Mouse (Mus musculus) adrenal gland, postnatal 14 days (tissue): ENCODE data around the gene Grm8. TPM values are rescaled to one million over a fixed set of nuclear protein-coding genes. Genes with fewer than 3 reads are reported as not detected.

ENCODE experiments used
- microRNA-seq, 2 experiments: library from miRNA; unstranded; fragments of <30 nt; microRNA quantifications; one replicate each; pipeline ENCODE4 v1.2.0; 2021
- total RNA-seq: library from RNA; stranded (reverse); gene quantifications from 2 replicates; pipeline ENCODE4 v1.2.3, GENCODE M21; 2021

The Grm8 gene
- total RNA-seq, 1 experiment from 2014 or later = 0.70 TPM

Small RNA genes within 50 kb of the gene (microRNA-seq; reads per million reads assigned to microRNA genes)
- 15.6 to 36.3 reads per million in 2 experiments for gene Mir592
